Mouse (Mus musculus): Measurements from ENCODE around the gene 4930404H24Rik. TPM values are rescaled to one million over a fixed set of nuclear protein-coding genes. Genes with fewer than 3 reads are reported as not detected.
"Not testable (repeated sequence)": the region's sequence is repeated elsewhere in the genome, so short reads cannot be mapped to it uniquely, and the experiment has no call there.

4930404H24Rik gene
- total RNA-seq, 2 experiments from 2014 or later, result not detected

DNA sequence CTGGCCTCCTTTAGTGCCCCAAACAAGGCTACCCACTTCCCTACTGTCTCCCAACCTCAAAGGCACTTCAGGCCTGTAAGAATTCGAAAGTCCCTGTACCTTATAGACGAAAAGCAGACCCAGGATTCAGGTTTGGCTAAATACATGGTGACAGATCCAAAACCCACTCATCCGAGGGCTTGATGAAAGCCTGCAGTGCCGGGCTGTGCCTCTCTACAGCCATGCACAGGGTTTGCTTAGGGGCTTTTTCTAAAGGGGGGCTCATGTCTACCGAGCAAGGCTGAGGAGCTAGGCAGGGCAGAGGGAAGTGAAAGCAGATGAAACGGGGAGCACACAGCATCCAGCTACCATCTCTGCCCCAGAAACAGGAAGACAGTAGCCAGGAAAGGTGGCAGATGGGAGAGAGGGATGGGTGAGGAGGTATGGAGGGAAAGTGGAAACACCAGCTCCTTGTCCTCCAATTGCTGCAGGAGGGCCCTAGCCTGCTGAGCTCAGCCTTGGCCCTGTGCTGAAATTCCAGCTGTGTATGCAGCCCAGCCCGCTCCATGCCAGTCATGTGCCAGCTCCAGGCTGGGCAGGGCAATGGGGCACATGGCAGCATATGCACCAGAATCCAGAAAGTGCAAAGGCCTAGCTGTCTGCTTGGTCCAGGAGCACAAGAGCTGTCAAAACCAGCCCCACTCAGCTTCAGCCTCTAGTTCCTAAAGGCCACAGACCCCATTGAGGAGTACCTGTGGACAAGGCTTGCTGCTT lies 11.3 kb upstream of the 4930404H24Rik start:
- Histone ChIP-seq H3K4me3 (no peak overlapping the region), H3K27ac (peak overlapping the region; percentile 59; the same call in 1 of the 2 replicates)
- intact Hi-C loops (cut with DNase I), result no loop called here
- DNase-seq (ENCODE audit: extremely low spot score in 1 of 2, low spot score in 2 of 2), result no peak
- TF ChIP-seq CTCF (IDR thresholded peaks at IDR 0.05), result no peak

GRCm38 (mm10) chr2:153481861-153482120 lies 10.8 kb upstream of the 4930404H24Rik start:
- Histone ChIP-seq H3K4me3 (no peak overlapping the region), H3K27ac (peak overlapping the region; percentile 59)
- intact Hi-C loops (cut with DNase I), result no loop called here
- no peak for TF ChIP-seq CTCF (IDR thresholded peaks at IDR 0.05)
- no peak for DNase-seq (ENCODE audit: extremely low spot score in 1 of 2, low spot score in 2 of 2)

- H3K27ac ChIP-seq, result peak overlapping the region; percentile 71
- TF ChIP-seq CTCF (IDR thresholded peaks at IDR 0.05), result no peak
- intact Hi-C loops (cut with DNase I), result no loop called here
- DNase-seq (ENCODE audit: extremely low spot score in 1 of 2, low spot score in 2 of 2), result peak; percentile 60 to 62
- no peak overlapping the region for H3K4me3 ChIP-seq
Measured at GRCm38 (mm10) chr2:153483118-153483983, 9.2 kb upstream of the 4930404H24Rik start.

- no peak overlapping the region for H3K4me3 ChIP-seq
- no peak for TF ChIP-seq CTCF (IDR thresholded peaks at IDR 0.05)
- intact Hi-C loops (cut with DNase I), result no loop called here
- H3K27ac ChIP-seq, result peak overlapping the region; percentile 71; the same call in 1 of the 2 replicates
- no peak for DNase-seq (ENCODE audit: extremely low spot score in 1 of 2, low spot score in 2 of 2)
Measured at GRCm38 (mm10) chr2:153484071-153484470, 8.5 kb upstream of the 4930404H24Rik start.

DNA sequence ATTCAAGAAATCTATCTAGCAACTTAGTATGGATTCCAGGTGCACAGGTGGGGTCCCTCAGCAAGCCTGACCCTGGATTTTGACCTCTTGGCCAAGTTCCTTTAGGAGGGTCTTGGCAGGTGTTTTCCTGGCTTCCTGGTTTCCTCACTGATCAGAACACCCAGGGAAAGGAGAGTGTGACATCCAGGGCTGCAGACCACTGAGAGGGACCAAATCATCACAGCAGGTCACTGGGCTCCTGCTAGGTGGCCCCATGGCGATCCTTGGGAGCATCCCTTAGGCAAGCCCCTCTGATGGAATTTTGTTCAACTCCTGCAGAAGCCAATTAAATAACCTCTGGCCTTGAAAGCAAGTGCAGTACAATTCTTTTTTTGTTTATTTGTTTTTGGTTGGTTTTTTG lies 2.5 kb upstream of the 4930404H24Rik start:
- intact Hi-C loops (cut with DNase I), result loop anchor here (10.0 kb wide), 1 partner anchor 255 kb away; the partner anchor contains the start of gene Mapre1
- no peak for TF ChIP-seq CTCF (IDR thresholded peaks at IDR 0.05)

DNA sequence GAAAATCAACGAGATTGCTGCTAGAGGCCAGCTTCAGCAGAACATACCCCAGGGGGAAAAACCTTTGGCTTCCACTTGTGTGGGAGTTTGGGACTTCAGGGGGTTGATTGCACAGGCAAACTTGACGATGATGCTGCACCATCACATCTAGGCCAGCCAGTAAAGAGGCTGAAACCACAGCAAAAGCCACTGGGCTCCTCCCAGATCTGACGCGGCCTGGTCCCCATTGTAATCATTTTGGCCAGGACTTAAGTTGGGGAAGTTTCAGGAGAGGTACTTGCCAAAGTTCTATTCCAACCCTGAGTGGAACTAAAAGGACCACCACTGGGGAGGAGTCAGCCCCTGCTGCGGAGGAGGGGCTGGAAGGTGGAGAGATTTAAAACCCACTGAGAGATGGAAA lies 1.6 kb upstream of the 4930404H24Rik start:
- intact Hi-C loops (cut with DNase I), result loop anchor here (10.0 kb wide), 1 partner anchor 254 kb away; the partner anchor contains the start of gene Mapre1
- TF ChIP-seq CTCF (IDR thresholded peaks at IDR 0.05), result no peak
- no peak for DNase-seq (ENCODE audit: extremely low spot score in 1 of 2, low spot score in 2 of 2)
- Histone ChIP-seq H3K4me3 (no peak overlapping the region), H3K27ac (peak overlapping the region; percentile 90; the same call in 1 of the 2 replicates)

More for the DNA sequence above, 2.5 kb upstream of the 4930404H24Rik start:
- Histone ChIP-seq H3K27ac (no peak overlapping the region), H3K4me3 (no peak overlapping the region)
- no peak for DNase-seq (ENCODE audit: extremely low spot score in 1 of 2, low spot score in 2 of 2)

GRCm38 (mm10) chr2:153491512-153492178 lies 945 bp upstream of the 4930404H24Rik start:
- DNase-seq (ENCODE audit: extremely low spot score in 1 of 2, low spot score in 2 of 2), result no peak
- intact Hi-C loops (cut with DNase I), result loop anchor here (2.0 to 10.0 kb wide), 2 partner anchors 37 to 253 kb away; partner anchors contain the start of genes Mapre1 and Nol4l
- peak overlapping the region; percentile 90 for H3K27ac ChIP-seq
- no peak for TF ChIP-seq CTCF (IDR thresholded peaks at IDR 0.05)
- H3K4me3 ChIP-seq, result peak overlapping the region; percentile 70

DNA sequence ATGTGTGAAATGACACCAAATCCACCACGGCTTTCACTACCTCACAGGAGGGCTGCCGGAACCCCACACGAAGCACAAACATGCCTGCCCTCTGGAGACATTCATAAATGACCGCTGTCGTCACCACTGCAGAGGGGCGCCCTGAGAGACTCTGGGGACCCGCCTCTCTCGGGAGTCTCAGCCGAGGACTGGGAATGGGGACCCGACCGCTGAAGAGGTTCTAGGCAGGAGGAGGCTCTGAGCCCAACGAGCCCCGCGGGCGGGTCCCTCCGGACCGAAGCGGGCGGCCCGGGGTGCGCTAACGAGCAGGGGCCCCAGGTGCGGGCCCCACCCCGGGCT lies 442 bp upstream of the 4930404H24Rik start:
- Histone ChIP-seq H3K4me3 (peak overlapping the region; percentile 70), H3K27ac (peak overlapping the region; percentile 90)
- no peak for TF ChIP-seq CTCF (IDR thresholded peaks at IDR 0.05)
- no peak for DNase-seq (ENCODE audit: extremely low spot score in 1 of 2, low spot score in 2 of 2)
- intact Hi-C loops (cut with DNase I), result loop anchor here (2.0 to 10.0 kb wide), 2 partner anchors 37 to 253 kb away; partner anchors contain the start of genes Mapre1 and Nol4l

DNA sequence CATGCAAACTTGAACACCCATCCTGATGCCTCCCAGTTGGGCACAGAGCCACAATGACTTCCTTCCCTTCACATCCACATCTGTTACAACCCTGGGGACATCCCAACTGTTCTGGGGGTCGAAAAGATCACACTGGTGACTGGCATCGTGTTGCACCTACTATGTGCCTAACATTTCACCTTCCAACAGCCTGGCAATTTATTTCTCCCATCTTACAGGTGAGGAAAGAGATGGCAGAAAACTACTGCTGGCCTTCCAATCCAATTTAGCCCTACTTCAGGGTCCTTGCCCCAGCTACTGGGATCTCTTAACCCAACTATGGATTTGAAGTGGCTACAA lies 772 bp downstream of the 4930404H24Rik start:
- DNase-seq (ENCODE audit: extremely low spot score in 1 of 2, low spot score in 2 of 2), result no peak
- Histone ChIP-seq H3K27ac (peak overlapping the region; percentile 87), H3K4me3 (peak overlapping the region; percentile 70)
- intact Hi-C loops (cut with DNase I), result loop anchor here (2.0 to 10.0 kb wide), 2 partner anchors 35 to 251 kb away; partner anchors contain the start of genes Mapre1 and Nol4l
- no peak for TF ChIP-seq CTCF (IDR thresholded peaks at IDR 0.05)

GRCm38 (mm10) chr2:153493781-153494292 lies 1.2 kb downstream of the 4930404H24Rik start:
- TF ChIP-seq CTCF (IDR thresholded peaks at IDR 0.05), result no peak
- no peak for DNase-seq (ENCODE audit: extremely low spot score in 1 of 2, low spot score in 2 of 2)
- intact Hi-C loops (cut with DNase I), result loop anchor here (2.0 to 10.0 kb wide), 2 partner anchors 35 to 251 kb away; partner anchors contain the start of genes Mapre1 and Nol4l
- Histone ChIP-seq H3K4me3 (no peak overlapping the region), H3K27ac (peak overlapping the region; percentile 87)

DNA sequence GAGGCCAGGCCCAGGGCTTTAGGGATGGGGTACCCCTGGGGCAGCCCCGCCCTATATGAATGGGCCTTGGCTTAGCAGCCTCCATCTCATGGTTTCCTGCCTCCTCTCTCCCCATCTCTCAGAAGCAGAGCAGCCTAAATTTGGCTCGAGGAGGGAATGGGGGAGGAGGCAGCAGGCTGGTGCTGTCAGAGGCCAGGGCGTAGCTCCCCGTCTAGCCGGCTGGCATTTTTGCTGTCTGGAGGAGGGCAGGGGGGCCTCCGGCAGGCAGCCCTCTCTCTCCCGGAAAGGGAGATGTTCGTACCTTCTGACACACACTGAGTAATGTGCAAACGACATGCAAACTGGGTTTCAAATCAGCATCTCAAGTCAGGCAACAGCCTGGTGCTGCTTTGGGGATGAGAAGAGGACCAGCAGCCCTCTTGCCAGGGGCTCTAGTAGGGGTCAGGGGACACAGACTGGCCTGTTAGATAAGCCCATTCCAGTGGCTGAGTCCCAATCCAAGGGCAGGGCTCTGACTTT lies 1.8 kb downstream of the 4930404H24Rik start:
- peak; percentile 59 to 61 for DNase-seq (ENCODE audit: extremely low spot score in 1 of 2, low spot score in 2 of 2)
- no peak for TF ChIP-seq CTCF (IDR thresholded peaks at IDR 0.05)
- no peak overlapping the region for H3K4me3 ChIP-seq
- intact Hi-C loops (cut with DNase I), result loop anchor here (10.0 kb wide), 1 partner anchor 250 kb away; the partner anchor contains the start of gene Mapre1
- peak overlapping the region; percentile 87 for H3K27ac ChIP-seq

DNA sequence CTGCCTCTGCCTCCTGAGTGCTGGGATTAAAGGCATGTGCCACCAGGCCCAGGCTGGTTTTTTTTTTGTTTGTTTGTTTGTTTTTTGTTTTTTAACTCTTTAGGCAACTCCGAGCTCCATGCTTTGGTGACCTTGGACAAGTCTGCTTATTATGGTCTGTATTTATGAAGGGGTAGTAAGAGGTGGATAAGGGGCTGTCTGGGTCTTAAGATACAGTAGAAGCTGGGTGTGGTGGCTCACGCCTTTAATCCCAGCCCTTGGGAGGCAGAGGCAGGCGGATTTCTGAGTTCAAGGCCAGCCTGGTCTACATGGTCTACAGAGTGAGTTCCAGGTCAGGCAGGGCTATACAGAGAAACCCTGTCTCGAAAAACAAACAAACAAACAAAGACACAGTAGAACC lies 2.8 kb downstream of the 4930404H24Rik start:
- intact Hi-C loops (cut with DNase I), result loop anchor here (5.0 to 10.0 kb wide), 2 partner anchors 92 to 249 kb away; partner anchors contain the start of gene Mapre1
- not testable (repeated sequence) for H3K27ac ChIP-seq

More for the DNA sequence above, 2.8 kb downstream of the 4930404H24Rik start:
- H3K4me3 ChIP-seq; DNase-seq (ENCODE audit: extremely low spot score in 1 of 2, low spot score in 2 of 2): not testable (repeated sequence)
